Mouse (Mus musculus): ENCODE data around the gene Nt5c2.

The Nt5c2 gene

GRCm38 (mm10) chr19:46908977-46909376 is 106.0 kb downstream of the Nt5c2 start:
- in situ Hi-C loops (cut with MboI; ENCODE audit: low pct_unique_long_range_greater_than_20kb in 1 of 2, low sequenced_read_pairs in 2 of 2, unreplicated experiment in 1 of 2), result no loop called here

DNA sequence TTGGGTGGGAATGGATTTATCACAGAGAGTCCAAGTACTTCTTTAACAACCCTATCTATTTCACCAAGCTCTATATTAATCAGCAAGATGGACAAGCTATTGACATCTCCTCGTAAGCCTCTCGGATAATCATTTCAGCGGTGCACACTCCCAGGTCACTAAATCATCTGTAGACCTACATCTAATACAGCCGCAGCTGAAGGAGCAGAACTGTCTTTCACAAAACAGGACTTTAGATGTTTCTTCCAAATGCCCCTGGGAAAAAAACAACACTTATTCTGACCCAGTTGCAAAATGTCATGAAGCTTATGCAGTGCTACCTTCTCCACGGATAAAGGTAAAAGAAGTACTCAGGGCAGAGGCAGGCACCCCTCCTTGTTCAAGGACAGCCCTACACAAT is 106.7 kb downstream of the Nt5c2 start:
- in situ Hi-C loops (cut with MboI; ENCODE audit: low pct_unique_long_range_greater_than_20kb in 1 of 2, low sequenced_read_pairs in 2 of 2, unreplicated experiment in 1 of 2), result no loop called here

DNA sequence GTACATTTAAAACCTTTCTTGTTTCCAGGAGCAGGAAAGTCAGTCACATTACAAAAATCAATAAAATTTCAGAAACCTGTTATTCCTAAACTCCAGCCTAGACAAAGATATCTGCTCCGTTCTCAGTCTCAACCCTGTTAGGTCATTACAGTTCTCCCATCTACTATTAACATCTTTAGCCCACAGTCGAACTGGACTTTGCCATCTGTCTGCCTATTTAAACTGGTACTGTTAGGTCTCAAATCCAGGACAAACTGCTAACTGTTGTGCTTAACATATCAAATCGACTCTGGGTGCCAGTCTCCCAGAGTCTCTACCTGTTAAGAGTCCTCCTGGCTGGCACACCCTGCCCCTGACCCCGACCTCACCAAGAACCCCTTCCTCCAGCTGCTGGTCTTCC is 109.0 kb downstream of the Nt5c2 start:
- in situ Hi-C loops (cut with MboI; ENCODE audit: low pct_unique_long_range_greater_than_20kb in 1 of 2, low sequenced_read_pairs in 2 of 2, unreplicated experiment in 1 of 2), result no loop called here

- in situ Hi-C loops (cut with MboI; ENCODE audit: low pct_unique_long_range_greater_than_20kb in 1 of 2, low sequenced_read_pairs in 2 of 2, unreplicated experiment in 1 of 2), result no loop called here
Measured at GRCm38 (mm10) chr19:46905383-46905782, 109.6 kb downstream of the Nt5c2 start.

- in situ Hi-C loops (cut with MboI; ENCODE audit: low pct_unique_long_range_greater_than_20kb in 1 of 2, low sequenced_read_pairs in 2 of 2, unreplicated experiment in 1 of 2), result no loop called here
Measured at GRCm38 (mm10) chr19:46904907-46905306, 110.0 kb downstream of the Nt5c2 start.

GRCm38 (mm10) chr19:46903379-46903778 is 111.6 kb downstream of the Nt5c2 start:
- in situ Hi-C loops (cut with MboI; ENCODE audit: low pct_unique_long_range_greater_than_20kb in 1 of 2, low sequenced_read_pairs in 2 of 2, unreplicated experiment in 1 of 2), result no loop called here

DNA sequence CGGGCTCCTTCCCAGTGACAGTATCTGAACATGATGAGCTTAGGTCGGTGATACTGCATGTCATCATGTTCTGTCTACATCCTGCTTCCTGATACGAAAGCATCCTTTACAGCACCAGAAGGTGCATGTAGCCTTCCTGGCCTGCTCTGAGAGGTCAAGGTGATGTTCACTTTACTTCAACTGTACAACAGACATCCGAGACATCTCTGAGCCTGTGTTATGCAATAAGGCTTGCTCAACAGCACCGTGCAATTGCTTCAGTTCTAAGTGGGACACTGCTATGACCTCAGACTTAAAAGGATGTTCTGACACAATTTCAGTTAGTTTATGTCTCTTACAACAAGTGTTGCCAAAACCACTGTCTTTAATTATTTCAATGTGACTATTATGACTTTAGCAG is 113.6 kb downstream of the Nt5c2 start:
- in situ Hi-C loops (cut with MboI; ENCODE audit: low pct_unique_long_range_greater_than_20kb in 1 of 2, low sequenced_read_pairs in 2 of 2, unreplicated experiment in 1 of 2), result no loop called here

DNA sequence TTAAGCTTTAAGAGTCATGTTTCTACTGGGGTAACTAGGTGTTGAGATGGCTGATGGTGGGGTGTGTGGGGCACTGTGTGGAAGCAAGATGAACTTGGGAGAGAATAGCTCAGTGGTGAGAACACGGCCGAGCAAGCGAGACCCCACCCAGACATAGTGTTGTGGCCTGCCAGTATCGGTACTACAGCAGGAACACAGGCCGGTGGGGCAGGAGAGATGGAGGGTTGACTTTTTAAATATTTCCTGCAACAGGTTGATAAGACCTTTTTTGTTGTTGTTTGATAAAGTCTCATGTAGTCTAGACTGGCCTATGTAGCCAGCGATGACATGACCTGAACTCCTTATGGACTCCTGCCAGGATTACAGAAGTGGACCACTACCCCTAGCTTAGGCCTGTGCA is 114.2 kb downstream of the Nt5c2 start:
- in situ Hi-C loops (cut with MboI; ENCODE audit: low pct_unique_long_range_greater_than_20kb in 1 of 2, low sequenced_read_pairs in 2 of 2, unreplicated experiment in 1 of 2), result no loop called here

- in situ Hi-C loops (cut with MboI; ENCODE audit: low pct_unique_long_range_greater_than_20kb in 1 of 2, low sequenced_read_pairs in 2 of 2, unreplicated experiment in 1 of 2), result no loop called here
Measured at GRCm38 (mm10) chr19:46899871-46900270, 115.1 kb downstream of the Nt5c2 start.

- in situ Hi-C loops (cut with MboI; ENCODE audit: low pct_unique_long_range_greater_than_20kb in 1 of 2, low sequenced_read_pairs in 2 of 2, unreplicated experiment in 1 of 2), result no loop called here
Measured at GRCm38 (mm10) chr19:46899306-46899705, 115.6 kb downstream of the Nt5c2 start.

GRCm38 (mm10) chr19:46898222-46898621 is 116.7 kb downstream of the Nt5c2 start:
- in situ Hi-C loops (cut with MboI; ENCODE audit: low pct_unique_long_range_greater_than_20kb in 1 of 2, low sequenced_read_pairs in 2 of 2, unreplicated experiment in 1 of 2), result no loop called here

- in situ Hi-C loops (cut with MboI; ENCODE audit: low pct_unique_long_range_greater_than_20kb in 1 of 2, low sequenced_read_pairs in 2 of 2, unreplicated experiment in 1 of 2), result no loop called here
Measured at GRCm38 (mm10) chr19:46897135-46897534, 117.8 kb downstream of the Nt5c2 start.

- in situ Hi-C loops (cut with MboI; ENCODE audit: low pct_unique_long_range_greater_than_20kb in 1 of 2, low sequenced_read_pairs in 2 of 2, unreplicated experiment in 1 of 2), result no loop called here
Measured at GRCm38 (mm10) chr19:46893484-46893883, 121.5 kb downstream of the Nt5c2 start.

GRCm38 (mm10) chr19:46892856-46893255 is 122.1 kb downstream of the Nt5c2 start:
- in situ Hi-C loops (cut with MboI; ENCODE audit: low pct_unique_long_range_greater_than_20kb in 1 of 2, low sequenced_read_pairs in 2 of 2, unreplicated experiment in 1 of 2), result no loop called here

DNA sequence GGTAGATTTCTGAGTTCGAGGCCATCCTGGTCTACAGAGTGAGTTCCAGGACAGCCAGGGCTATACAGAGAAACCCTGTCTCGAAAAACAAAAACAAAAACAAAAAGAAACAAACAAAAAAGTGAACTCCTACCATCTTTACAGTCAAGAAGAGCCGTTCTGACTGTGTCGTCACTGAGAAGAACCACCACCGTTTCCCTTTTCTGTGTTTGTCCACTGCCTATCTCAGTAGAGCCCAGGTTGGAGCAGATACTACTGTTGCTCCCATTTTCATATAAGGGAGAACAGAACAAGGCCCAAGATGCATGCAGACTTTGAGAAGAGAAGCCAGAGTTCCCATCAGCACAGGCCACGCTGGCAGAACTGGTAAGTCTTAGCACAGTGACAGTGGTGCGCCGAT is 124.3 kb downstream of the Nt5c2 start:
- in situ Hi-C loops (cut with MboI; ENCODE audit: low pct_unique_long_range_greater_than_20kb in 1 of 2, low sequenced_read_pairs in 2 of 2, unreplicated experiment in 1 of 2), result no loop called here

DNA sequence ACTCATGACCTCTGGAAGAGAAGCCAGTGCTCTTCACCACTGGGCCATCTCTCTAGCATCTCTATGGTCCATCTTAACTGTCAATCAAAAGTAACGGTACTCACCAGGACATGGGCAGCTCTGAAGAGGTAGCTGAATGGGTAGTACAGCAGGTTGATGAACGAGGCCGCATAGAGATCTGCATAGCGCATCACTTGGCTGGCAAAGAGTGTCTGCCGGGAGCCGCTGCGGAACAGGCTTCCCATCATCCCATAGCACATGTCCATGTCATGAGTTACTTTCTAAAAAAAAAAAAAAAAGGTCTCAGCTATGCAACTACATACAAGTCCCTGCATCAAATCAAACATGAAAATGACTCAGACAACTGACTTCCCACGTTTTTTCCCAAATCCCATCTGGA is 125.3 kb downstream of the Nt5c2 start:
- in situ Hi-C loops (cut with MboI; ENCODE audit: low pct_unique_long_range_greater_than_20kb in 1 of 2, low sequenced_read_pairs in 2 of 2, unreplicated experiment in 1 of 2), result loop anchor here in 1 of 2 experiments (10.0 kb wide), 1 partner anchor 105 kb away; no protein-coding TSS in a partner anchor

- in situ Hi-C loops (cut with MboI; ENCODE audit: low pct_unique_long_range_greater_than_20kb in 1 of 2, low sequenced_read_pairs in 2 of 2, unreplicated experiment in 1 of 2), result loop anchor here in 1 of 2 experiments (10.0 kb wide), 1 partner anchor 107 kb away; no protein-coding TSS in a partner anchor
Measured at GRCm38 (mm10) chr19:46887811-46888527, 127.0 kb downstream of the Nt5c2 start.

- in situ Hi-C loops (cut with MboI; ENCODE audit: low pct_unique_long_range_greater_than_20kb in 1 of 2, low sequenced_read_pairs in 2 of 2, unreplicated experiment in 1 of 2), result loop anchor here in 1 of 2 experiments (10.0 kb wide), 1 partner anchor 108 kb away; no protein-coding TSS in a partner anchor
Measured at GRCm38 (mm10) chr19:46886826-46887225, 128.1 kb downstream of the Nt5c2 start.

DNA sequence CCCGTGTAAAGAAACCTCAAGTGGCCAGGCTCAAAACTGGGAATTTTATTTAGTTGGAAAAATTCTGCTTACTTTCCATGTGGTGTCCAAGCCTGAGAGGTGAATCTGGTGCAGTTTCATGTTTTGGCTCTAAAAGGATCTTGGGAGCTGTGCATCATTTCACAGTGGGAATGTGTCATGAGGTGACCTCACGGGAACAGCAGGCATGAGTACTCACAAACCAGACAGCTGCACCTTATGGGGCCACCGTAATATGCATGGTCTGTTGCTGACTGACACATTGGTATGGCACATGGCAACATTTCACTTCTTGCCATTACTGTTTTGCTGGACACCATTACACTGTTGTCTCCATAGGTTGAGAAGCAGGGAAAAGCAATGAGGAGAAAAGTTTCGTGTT is 129.6 kb downstream of the Nt5c2 start:
- in situ Hi-C loops (cut with MboI; ENCODE audit: low pct_unique_long_range_greater_than_20kb in 1 of 2, low sequenced_read_pairs in 2 of 2, unreplicated experiment in 1 of 2), result loop anchor here in 1 of 2 experiments (10.0 kb wide), 1 partner anchor 109 kb away; no protein-coding TSS in a partner anchor

GRCm38 (mm10) chr19:46879876-46880275 is 135.1 kb downstream of the Nt5c2 start:
- in situ Hi-C loops (cut with MboI; ENCODE audit: low pct_unique_long_range_greater_than_20kb in 1 of 2, low sequenced_read_pairs in 2 of 2, unreplicated experiment in 1 of 2), result loop anchor here (5.0 to 10.0 kb wide), 4 partner anchors 112 to 285 kb away; no protein-coding TSS in a partner anchor

Measured in mouse embryonic stem cell (cell line).